Mouse (Mus musculus): ENCODE results near the gene Sap30bp. TPM values are rescaled to one million over a fixed set of nuclear protein-coding genes. Genes with fewer than 3 reads are reported as not detected.

The Sap30bp gene
- total and polyA plus RNA-seq, 3 experiments = 49.1 to 69.2 TPM; not detected in 1

- Histone ChIP-seq H3K79me2 (ENCODE audit: control insufficient read depth, insufficient read depth, low read length, poor library complexity) (peaks cover 13% of the 10 kb centered on the region), H3K9me3 (replicated peaks; ENCODE audit: insufficient read depth, low read length) (no peaks in the 10 kb centered on the region), H3K9ac (ENCODE audit: control insufficient read depth, low read depth, low read length, poor library complexity, severe bottlenecking) (no peak overlapping the region), H3K27me3 (ENCODE audit: control insufficient read depth in 1 of 2, insufficient read depth in 2 of 2, low read length in 2 of 2) (no peaks in the 10 kb centered on the region), H3K4me1 (ENCODE audit: control insufficient read depth in 1 of 2, insufficient read depth in 2 of 2, low read length in 2 of 2) (peaks cover 7 to 23% of the 10 kb centered on the region in 2 experiments), H3K36me3 (ENCODE audit: control insufficient read depth in 1 of 2, insufficient read depth in 2 of 2, low read length in 2 of 2) (peaks cover 0 to 17% of the 10 kb centered on the region in 2 experiments; a peak in 2 of 4 replicates), H3K27ac (ENCODE audit: control insufficient read depth, low read depth, low read length) (no peak overlapping the region), H3K4me3 (ENCODE audit: control insufficient read depth in 1 of 2, insufficient read depth in 1 of 2, low read depth in 2 of 2, low read length in 2 of 2) (no peak overlapping the region)
- DNase-seq (ENCODE audit: low read depth, low spot score) = no peak
- TF ChIP-seq ZKSCAN1 (IDR thresholded peaks at IDR 0.05; ENCODE audit: low read depth, low read length) (no peak), EP300 (IDR thresholded peaks at IDR 0.05; ENCODE audit: low read depth in 1 of 2, low read length in 2 of 2) (no peak), HCFC1 (IDR thresholded peaks at IDR 0.05; ENCODE audit: low read depth, low read length) (no peak), USF1 (IDR thresholded peaks at IDR 0.05; ENCODE audit: low read depth, low read length) (no peak), POLR2A (IDR thresholded peaks at IDR 0.05; ENCODE audit: control insufficient read depth in 1 of 2, insufficient read depth in 1 of 2, low read depth in 1 of 2, low read length in 2 of 2, poor library complexity in 1 of 2) (no peak), GATA1 (IDR thresholded peaks at IDR 0.05; ENCODE audit: low read depth, low read length) (no peak), E2F4 (IDR thresholded peaks at IDR 0.05; ENCODE audit: borderline replicate concordance, low read depth, low read length) (no peak), USF2 (IDR thresholded peaks at IDR 0.05; ENCODE audit: borderline replicate concordance in 1 of 2, insufficient read depth in 1 of 2, low read depth in 1 of 2, low read length in 2 of 2) (no peak)
Observed at GRCm38 (mm10) chr11:116008832-116009375, 75.8 kb downstream of the Sap30bp start.

DNA sequence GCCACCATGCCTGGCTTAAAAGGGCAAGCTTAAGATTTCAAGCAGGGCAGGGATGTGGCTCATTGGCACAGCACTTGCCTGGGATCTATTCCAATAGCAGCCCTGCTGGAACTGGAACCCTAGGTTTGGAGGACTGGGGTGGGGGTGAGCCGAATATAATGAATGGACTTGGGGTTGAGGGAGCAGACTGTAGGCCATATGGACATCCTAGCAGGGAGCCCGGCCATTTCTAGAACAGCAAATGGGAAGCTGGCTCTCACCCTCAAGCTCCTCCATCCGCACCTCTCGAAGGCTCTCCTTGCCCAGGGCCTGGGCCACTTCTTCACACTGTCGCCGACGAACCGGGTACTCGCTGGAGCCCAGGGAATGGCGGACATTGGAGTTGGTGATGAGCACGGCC is 76.6 kb downstream of the Sap30bp start:
- peaks cover 3 to 19% of the 10 kb centered on the region in 2 experiments; a peak in 3 of 4 replicates for H3K4me1 ChIP-seq (ENCODE audit: control insufficient read depth in 1 of 2, insufficient read depth in 2 of 2, low read length in 2 of 2)
- no peaks in the 10 kb centered on the region for H3K27me3 ChIP-seq (ENCODE audit: control insufficient read depth in 1 of 2, insufficient read depth in 2 of 2, low read length in 2 of 2)
- no peak for TF ChIP-seq ZKSCAN1 (IDR thresholded peaks at IDR 0.05; ENCODE audit: low read depth, low read length)
- no peak for TF ChIP-seq CHD2 (IDR thresholded peaks at IDR 0.05; ENCODE audit: low read length)
- no peak for TF ChIP-seq NRF1 (IDR thresholded peaks at IDR 0.05; ENCODE audit: insufficient read depth, low read depth, low read length, poor library complexity, severe bottlenecking)
- TF ChIP-seq POLR2A (IDR thresholded peaks at IDR 0.05; ENCODE audit: control insufficient read depth in 1 of 2, insufficient read depth in 1 of 2, low read depth in 1 of 2, low read length in 2 of 2, poor library complexity in 1 of 2) = no peak
- no peak for TF ChIP-seq HCFC1 (IDR thresholded peaks at IDR 0.05; ENCODE audit: low read depth, low read length)
- no peak for TF ChIP-seq POLR2AphosphoS2 (IDR thresholded peaks at IDR 0.05; ENCODE audit: low read length)
- TF ChIP-seq NELFE (IDR thresholded peaks at IDR 0.05; ENCODE audit: low read depth, low read length) = no peak
- TF ChIP-seq ZMIZ1 (IDR thresholded peaks at IDR 0.05; ENCODE audit: low read depth, low read length) = no peak
- no peak for TF ChIP-seq MEF2A (IDR thresholded peaks at IDR 0.05; ENCODE audit: extremely low read depth, insufficient replicate concordance, low read depth, low read length, poor library complexity, severe bottlenecking)
- no peak for TF ChIP-seq GABPA (IDR thresholded peaks at IDR 0.05; ENCODE audit: low read depth, low read length)
- no peak for TF ChIP-seq USF2 (IDR thresholded peaks at IDR 0.05; ENCODE audit: borderline replicate concordance in 1 of 2, insufficient read depth in 1 of 2, low read depth in 1 of 2, low read length in 2 of 2)
- TF ChIP-seq TAL1 (IDR thresholded peaks at IDR 0.05; ENCODE audit: low read length) = no peak
- TF ChIP-seq ELF1 (IDR thresholded peaks at IDR 0.05; ENCODE audit: low read depth, low read length) = no peak
- no peak for TF ChIP-seq GATA1 (IDR thresholded peaks at IDR 0.05; ENCODE audit: low read depth, low read length)
- no peak for TF ChIP-seq UBTF (IDR thresholded peaks at IDR 0.05; ENCODE audit: borderline replicate concordance, insufficient read depth, low read depth, low read length)
- no peak for TF ChIP-seq BHLHE40 (IDR thresholded peaks at IDR 0.05; ENCODE audit: borderline replicate concordance, low read depth, low read length)
- H3K9me3 ChIP-seq (replicated peaks; ENCODE audit: insufficient read depth, low read length) = no peaks in the 10 kb centered on the region
- H3K4me3 ChIP-seq (ENCODE audit: control insufficient read depth in 1 of 2, insufficient read depth in 1 of 2, low read depth in 2 of 2, low read length in 2 of 2) = no peak overlapping the region
- no peak overlapping the region for H3K27ac ChIP-seq (ENCODE audit: control insufficient read depth, low read depth, low read length)
- no peak for DNase-seq (ENCODE audit: low read depth, low spot score)
- H3K36me3 ChIP-seq (ENCODE audit: control insufficient read depth in 1 of 2, insufficient read depth in 2 of 2, low read length in 2 of 2) = peaks cover 0 to 13% of the 10 kb centered on the region in 2 experiments; a peak in 2 of 4 replicates
- H3K79me2 ChIP-seq (ENCODE audit: control insufficient read depth, insufficient read depth, low read length, poor library complexity) = peaks cover 13% of the 10 kb centered on the region
- H3K9ac ChIP-seq (ENCODE audit: control insufficient read depth, low read depth, low read length, poor library complexity, severe bottlenecking) = no peak overlapping the region

All from MEL (cell line).